Mouse (Mus musculus) megakaryocyte, embryonic 14.5 days (primary cell): Measurements from ENCODE around the gene Enc1.

Source experiments
- FLI1 ChIP-seq: IDR thresholded peaks from 2 replicates; pipeline ENCODE4 v1.6.1; 2012; ENCODE audit warnings: low read length, inconsistent platforms, mixed read lengths
- GATA1 ChIP-seq: IDR thresholded peaks from 3 replicates; pipeline ENCODE4 v1.6.1; 2012; ENCODE audit warnings: mixed read lengths, low read length, inconsistent platforms, borderline replicate concordance

DNA sequence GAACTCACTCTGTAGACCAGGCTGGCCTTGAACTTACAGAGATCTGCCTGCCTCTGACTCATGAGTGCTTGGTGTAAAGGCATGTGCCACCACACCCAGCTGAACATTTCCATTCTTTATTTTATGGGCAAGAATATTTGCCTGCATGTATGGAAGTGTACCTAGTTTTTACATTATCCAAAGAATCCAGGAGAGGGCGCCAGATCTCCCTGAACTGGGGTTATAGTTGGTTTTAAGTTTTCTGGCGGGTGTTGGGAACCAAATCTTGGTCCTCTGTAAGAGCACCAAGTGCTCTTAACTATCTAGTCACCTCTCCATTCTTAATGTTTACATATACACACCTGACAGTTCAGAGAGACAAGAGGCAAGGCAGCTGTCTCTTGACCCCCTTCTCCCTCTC lies 7.8 kb upstream of the Enc1 start:
- TF ChIP-seq GATA1 = no peak
- TF ChIP-seq FLI1 = no peak
